Mouse (Mus musculus) kidney, adult 2 months (tissue): ENCODE measurements around the gene Rhoc. TPM values are rescaled to one million over a fixed set of nuclear protein-coding genes. Genes with fewer than 3 reads are reported as not detected.

Experiments
- DNase-seq: peaks from one replicate; pipeline ENCODE4 v3.0.0; 2021
- H3K27ac ChIP-seq: fragments of 200-500 bp; 2 replicates; pipeline ENCODE4 v1.5.1; 2012; ENCODE audit warnings: low read depth, low read length, control low read depth, inconsistent platforms; ENCODE audit not compliant: insufficient read depth
- H3K27me3 ChIP-seq: fragments of 200-500 bp; replicated peaks from 2 replicates; pipeline ENCODE4 v1.6.1; 2012; ENCODE audit warnings: mild to moderate bottlenecking, moderate library complexity, low read length, inconsistent platforms; ENCODE audit not compliant: control insufficient read depth, insufficient read depth
- H3K36me3 ChIP-seq: fragments of 200-500 bp; 2 replicates; pipeline ENCODE4 v1.6.1; 2012; ENCODE audit warnings: mild to moderate bottlenecking, moderate library complexity, low read length, inconsistent platforms; ENCODE audit not compliant: control insufficient read depth, insufficient read depth
- H3K4me1 ChIP-seq: fragments of 200-500 bp; 2 replicates; pipeline ENCODE4 v1.6.1; 2011; ENCODE audit warnings: low read length; ENCODE audit not compliant: control insufficient read depth, insufficient read depth
- H3K4me3 ChIP-seq: fragments of 200-500 bp; 2 replicates; pipeline ENCODE4 v1.5.1; 2011; ENCODE audit warnings: mild to moderate bottlenecking, low read depth, low read length, control low read depth; ENCODE audit not compliant: insufficient read depth
- CTCF ChIP-seq: fragments of 200-500 bp; conservative IDR thresholded peaks from 2 replicates; pipeline ENCODE4 v1.5.1; 2011; ENCODE audit warnings: low read depth, mild to moderate bottlenecking, control low read depth, low read length, moderate library complexity, mixed read lengths; ENCODE audit not compliant: insufficient read depth, insufficient read length
- POLR2A ChIP-seq: fragments of 200-500 bp; IDR thresholded peaks from one replicate; pipeline ENCODE4 v1.6.1; 2011; ENCODE audit warnings: low read depth, low read length, control low read depth
- WGBS: fragments of 180-500 bp; shearing (Covaris S2); methylation state at CpG from one replicate; pipeline ENCODE4 v1.1.7; 2018; 5-methylcytosine and 5-hydroxymethylcytosine counted together
- polyA plus RNA-seq: library from polyadenylated mRNA; depleted of rRNA; stranded (reverse); fragments of >200 nt; gene quantifications from 2 replicates; pipeline ENCODE4 v1.2.3, GENCODE M21; 2012; rRNA removed

The Rhoc gene
- polyA plus RNA-seq, 1 experiment: 87.2 TPM

DNA sequence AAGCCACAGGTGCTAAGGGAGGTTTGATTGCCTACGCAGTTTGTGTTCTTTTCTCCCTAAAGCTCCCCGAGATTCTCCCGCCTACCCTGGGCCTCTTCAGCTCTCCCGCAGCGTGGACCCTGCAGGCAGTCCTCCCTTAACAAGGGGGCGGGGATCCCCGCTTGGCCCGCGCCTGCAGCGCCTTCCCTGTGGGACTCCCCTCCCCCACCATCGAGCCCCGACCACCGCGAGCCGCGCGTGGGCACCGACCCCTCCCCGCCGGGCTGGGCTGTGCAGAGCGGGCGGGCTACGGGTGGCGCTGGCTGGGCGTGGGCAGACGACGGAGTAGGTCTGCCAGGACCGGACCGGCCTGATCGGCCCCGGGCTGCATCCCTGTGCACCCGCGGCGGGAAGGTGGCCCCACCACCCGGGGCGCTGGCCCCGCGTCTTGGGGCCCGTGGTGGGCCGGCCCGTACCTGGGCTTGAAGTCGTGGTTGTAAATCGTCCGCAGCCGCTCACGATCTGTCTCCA, 29.4 kb downstream of the Rhoc start:
- H3K4me1 ChIP-seq: peaks cover 11% of the 10 kb centered on the region; the same call in 1 of the 2 replicates
- peak; percentile 68 for DNase-seq
- under 1% methylated on average over 46 of the region's 46 CpGs for WGBS
- no peaks in the 10 kb centered on the region for H3K36me3 ChIP-seq
- TF ChIP-seq CTCF (no peak), POLR2A (no peak)
- peak overlapping the region; percentile 93 for H3K4me3 ChIP-seq
- H3K27me3 ChIP-seq: no peaks in the 10 kb centered on the region
- peak overlapping the region; percentile 85 for H3K27ac ChIP-seq

DNA sequence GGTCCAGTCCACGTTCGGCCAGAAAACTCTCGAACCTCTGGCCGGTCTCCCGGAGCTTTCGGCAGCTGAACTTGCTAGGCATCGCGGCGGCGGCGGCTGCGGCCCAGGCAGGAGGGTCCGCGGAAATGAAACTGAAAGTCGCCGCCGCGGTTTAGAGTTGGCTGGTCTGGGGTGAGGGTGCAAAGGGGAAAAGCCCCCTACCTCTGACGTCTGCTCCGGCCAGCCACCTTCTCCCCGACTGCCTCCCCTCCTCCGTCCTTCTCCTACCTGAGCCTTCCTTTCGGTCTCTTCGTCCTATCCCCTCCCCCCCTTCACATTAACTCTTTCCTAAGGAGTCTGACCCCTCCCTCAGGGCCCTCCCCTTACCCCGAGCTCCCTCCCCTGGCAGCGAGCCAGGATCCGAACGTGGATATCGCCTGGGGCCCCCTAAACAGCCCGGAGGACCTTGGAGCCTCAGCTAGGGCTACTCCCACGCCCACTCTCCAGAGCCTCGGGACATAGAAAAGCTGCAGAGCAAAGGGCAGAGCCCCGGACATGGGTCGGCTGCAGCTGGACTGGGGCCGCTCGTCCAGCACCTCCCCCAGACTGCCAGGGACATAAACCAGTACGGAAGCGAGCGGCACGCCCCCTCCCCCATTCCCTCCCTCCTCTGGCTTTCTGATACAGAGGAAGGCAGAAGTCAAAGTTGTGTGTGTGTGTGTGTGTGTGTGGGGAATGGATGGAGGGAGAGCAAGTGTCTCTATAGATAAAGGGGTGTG, 30.0 kb downstream of the Rhoc start, which contains the start of gene Mov10:
Mov10 (minus strand) TSS at position 573 of the 758 bp plus-strand sequence.
- TF ChIP-seq CTCF (no peak), POLR2A (no peak)
- Histone ChIP-seq H3K27me3 (no peaks in the 10 kb centered on the region), H3K4me3 (peak within 1 kb of the TSS; percentile 93), H3K4me1 (peaks cover 11% of the 10 kb centered on the region; the same call in 1 of the 2 replicates), H3K36me3 (no peaks in the 10 kb centered on the region), H3K27ac (peak within 1 kb of the TSS; percentile 85)
- peak; percentile 91 for DNase-seq
- WGBS: under 1% methylated on average over 40 of the region's 40 CpGs

DNA sequence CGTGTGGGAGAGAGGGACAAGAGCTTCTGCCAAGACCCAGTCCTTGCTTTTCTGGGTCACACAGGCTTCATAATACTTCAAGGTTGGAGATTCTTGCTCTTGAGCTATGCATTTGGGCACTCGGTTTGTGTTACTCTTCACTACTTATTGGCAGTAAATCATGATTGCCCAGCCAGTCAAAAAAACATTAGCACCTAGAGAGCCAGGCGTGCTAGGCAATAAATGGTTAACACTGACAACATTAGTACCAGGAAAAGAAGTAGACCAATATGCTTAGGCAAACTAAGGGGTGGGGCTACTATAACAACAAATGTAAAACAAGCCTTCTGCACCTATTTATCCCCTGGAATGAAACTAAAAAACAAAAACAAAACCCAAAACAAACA, 30.6 kb downstream of the Rhoc start:
- peak; percentile 50 for DNase-seq
- WGBS: 0% methylated on average over 3 of the region's 3 CpGs

DNA sequence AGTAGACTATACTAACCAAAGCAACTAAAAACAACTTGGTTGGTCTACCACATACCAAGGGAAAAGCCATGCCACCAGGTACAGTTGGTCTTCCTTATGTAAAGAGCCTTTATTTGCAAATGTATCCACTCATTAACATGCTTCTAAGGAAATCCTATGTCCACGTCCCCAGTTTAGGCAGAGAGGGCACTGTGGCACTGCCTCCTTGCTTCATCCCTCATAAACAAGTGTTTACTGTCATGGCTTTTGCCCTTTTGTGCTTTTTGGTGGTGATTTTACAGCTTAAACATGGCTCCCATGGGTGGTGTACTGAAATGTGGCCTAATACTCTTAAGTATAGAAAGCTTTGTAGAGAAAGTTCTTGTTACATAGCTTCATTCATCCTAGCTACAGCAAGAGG, 32.3 kb downstream of the Rhoc start:
- DNase-seq: no peak
- Histone ChIP-seq H3K27ac (no peak overlapping the region), H3K4me1 (peaks cover 11% of the 10 kb centered on the region; the same call in 1 of the 2 replicates), H3K4me3 (no peak overlapping the region), H3K36me3 (no peaks in the 10 kb centered on the region), H3K27me3 (no peaks in the 10 kb centered on the region)
- TF ChIP-seq CTCF (no peak), POLR2A (no peak)
- WGBS: 56% methylated on average over 1 of the region's 1 CpGs

More for the DNA sequence above, 30.6 kb downstream of the Rhoc start:
- Histone ChIP-seq H3K4me3 (peak overlapping the region; percentile 93), H3K4me1 (peaks cover 11% of the 10 kb centered on the region; the same call in 1 of the 2 replicates), H3K27me3 (no peaks in the 10 kb centered on the region), H3K36me3 (no peaks in the 10 kb centered on the region), H3K27ac (peak overlapping the region; percentile 85; the same call in 1 of the 2 replicates)
- TF ChIP-seq CTCF (no peak), POLR2A (no peak)

DNA sequence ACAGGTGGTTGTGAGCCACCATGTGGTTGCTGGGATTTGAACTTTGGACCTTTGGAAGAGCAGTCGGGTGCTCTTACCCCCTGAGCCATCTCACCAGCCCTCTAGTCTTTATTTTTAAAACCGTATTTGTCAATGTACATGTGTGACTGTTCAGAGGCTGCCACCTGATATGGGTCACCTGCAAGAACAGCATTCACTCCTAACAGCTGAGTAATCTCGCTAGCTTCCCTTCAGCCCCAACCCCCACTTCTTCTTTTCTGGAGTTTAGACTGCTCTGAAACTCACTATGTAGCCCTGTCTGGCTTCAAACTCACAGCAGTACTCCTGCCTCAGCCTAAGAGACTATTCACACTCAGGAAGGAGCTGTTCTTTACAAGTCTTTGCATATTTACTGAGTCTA, 34.2 kb downstream of the Rhoc start:
- DNase-seq: no peak
- Histone ChIP-seq H3K27me3 (no peaks in the 10 kb centered on the region), H3K4me1 (peaks cover 4% of the 10 kb centered on the region; the same call in 1 of the 2 replicates), H3K4me3 (no peak overlapping the region), H3K27ac (no peak overlapping the region), H3K36me3 (no peaks in the 10 kb centered on the region; the same call in 1 of the 2 replicates)
- WGBS: 73% methylated on average over 3 of the region's 3 CpGs
- TF ChIP-seq POLR2A (no peak), CTCF (no peak)

DNA sequence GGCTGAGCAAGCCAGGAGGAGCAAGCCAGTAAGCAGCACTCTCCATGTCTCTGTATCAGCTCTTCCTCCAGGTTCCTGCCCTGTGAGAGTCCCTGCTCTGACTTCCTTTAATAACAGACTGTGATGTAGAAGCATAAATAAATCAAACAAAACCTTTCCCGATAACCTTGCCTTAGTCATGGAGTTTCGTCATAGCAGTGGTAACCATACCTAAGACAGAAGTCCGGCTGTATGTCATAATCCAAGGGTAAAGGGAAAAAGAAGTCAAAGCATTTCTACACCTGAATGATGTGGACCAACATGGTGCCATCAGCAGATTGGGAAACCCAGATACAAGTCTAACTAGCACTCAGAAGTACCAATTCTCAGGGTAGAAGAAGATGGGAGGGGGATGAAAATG, 47.6 kb downstream of the Rhoc start:
- TF ChIP-seq POLR2A: no peak
- no peak for TF ChIP-seq CTCF
- H3K27ac ChIP-seq: no peak overlapping the region
- DNase-seq: no peak
- no peaks in the 10 kb centered on the region for H3K4me1 ChIP-seq
- H3K4me3 ChIP-seq: no peak overlapping the region
- WGBS: 95% methylated on average over 3 of the region's 3 CpGs
- no peaks in the 10 kb centered on the region for H3K27me3 ChIP-seq
- H3K36me3 ChIP-seq: peaks cover 7% of the 10 kb centered on the region

DNA sequence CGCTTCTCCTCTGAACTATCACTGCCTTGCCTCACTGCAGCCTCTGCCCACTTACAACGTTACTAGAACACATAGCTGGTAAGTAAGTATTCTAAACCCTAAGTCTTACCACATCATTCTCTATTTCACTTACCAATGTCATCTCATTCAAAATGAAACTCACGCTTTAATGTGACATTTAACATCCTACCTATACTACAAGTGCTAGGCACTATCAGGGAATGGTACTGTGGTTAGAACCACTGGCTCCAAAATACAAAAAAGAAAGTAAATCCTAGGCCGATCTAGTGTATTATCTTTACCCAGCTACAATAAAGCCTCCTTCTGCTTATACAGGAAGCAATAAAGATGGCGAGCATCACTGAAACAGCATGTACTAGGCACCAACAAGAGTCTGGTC, 52.9 kb downstream of the Rhoc start:
- no peak for DNase-seq
- no peak for TF ChIP-seq POLR2A
- no peak for TF ChIP-seq CTCF
- 96% methylated on average over 5 of the region's 5 CpGs for WGBS

More for the DNA sequence above, 52.9 kb downstream of the Rhoc start:
- Histone ChIP-seq H3K4me1 (no peaks in the 10 kb centered on the region), H3K27ac (no peak overlapping the region), H3K27me3 (no peaks in the 10 kb centered on the region), H3K4me3 (no peak overlapping the region), H3K36me3 (peaks cover 6% of the 10 kb centered on the region)

Other genes starting within 250 kb of the Rhoc start
- 18.3 and 23.1 TPM in 2 replicates for gene Slc16a1, start 149.7 kb upstream of the Rhoc start, polyA plus RNA-seq
- 3.4 and 4.0 TPM in 2 replicates for gene Ppm1j, start 7.3 kb upstream of the Rhoc start, polyA plus RNA-seq
- 0.35 and 0.45 TPM in 2 replicates for gene Fam19a3, start 6.5 kb upstream of the Rhoc start, polyA plus RNA-seq
- gene Mov10, start 30.2 kb downstream of the Rhoc start, polyA plus RNA-seq: 14.1 and 14.2 TPM in 2 replicates
- 6.3 and 7.4 TPM in 2 replicates for gene St7l, start 75.6 kb downstream of the Rhoc start, polyA plus RNA-seq
- gene Capza1, start 76.1 kb downstream of the Rhoc start, polyA plus RNA-seq: 16.0 and 22.1 TPM in 2 replicates
- 0.97 and 1.2 TPM in 2 replicates for gene Wnt2b, start 173.5 kb downstream of the Rhoc start, polyA plus RNA-seq